Mouse (Mus musculus) C2C12 (cell line): Measurements from ENCODE around the gene Ntmt1.
A peak's percentile ranks its signal among the peaks of the same experiment; 100 is the strongest.

Experiments
- CTCF ChIP-seq: IDR thresholded peaks from one replicate; pipeline ENCODE4 v1.5.1; 2011; ENCODE audit not compliant: control insufficient read depth, insufficient read depth, insufficient read length
- FOSL1 ChIP-seq: IDR thresholded peaks from one replicate; pipeline ENCODE4 v1.8.0; 2011; ENCODE audit warnings: mild to moderate bottlenecking, low read length; ENCODE audit not compliant: poor library complexity, insufficient read depth, severe bottlenecking
- MYOD1 ChIP-seq: IDR thresholded peaks from one replicate; pipeline ENCODE4 v1.6.1; 2011; ENCODE audit warnings: low read depth; ENCODE audit not compliant: control insufficient read depth, insufficient read length
- USF1 ChIP-seq: IDR thresholded peaks from one replicate; pipeline ENCODE4 v1.6.1; 2011; ENCODE audit warnings: low read depth, mild to moderate bottlenecking, control low read depth, moderate library complexity

DNA sequence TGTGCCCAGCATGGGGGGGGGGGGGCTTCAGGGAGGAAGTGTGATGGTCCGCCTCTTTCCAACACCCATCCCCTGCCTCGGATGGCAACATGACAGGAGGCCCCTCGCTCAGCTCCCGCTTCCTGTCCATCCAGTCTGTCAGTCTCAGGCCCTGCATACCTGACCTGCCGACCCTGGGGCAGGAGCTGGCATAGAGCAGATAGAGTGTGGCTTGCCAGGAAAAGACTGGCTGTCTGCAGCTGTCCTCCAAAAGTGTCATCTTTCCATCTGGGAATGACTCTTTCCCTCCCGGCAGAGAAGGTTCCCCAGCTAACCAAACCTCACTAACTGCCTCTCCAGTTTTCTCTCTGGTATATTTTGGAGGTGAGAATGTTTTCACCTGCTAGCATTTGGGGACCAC is 43.0 kb downstream of the Ntmt1 start:
- TF ChIP-seq CTCF (no peak), FOSL1 (no peak), USF1 (no peak), MYOD1 (peak; percentile 82)
